Mouse (Mus musculus) CH12.LX (cell line): ENCODE measurements around the gene Serpina6.

Source experiments
- CTCF ChIP-seq, 2 experiments: IDR thresholded peaks in 1 of 2; conservative IDR thresholded peaks in 1 of 2; 2 replicates each; pipeline ENCODE4 v1.5.1; 2011 to 2012; ENCODE audit warnings: low read depth in 2 of 2, low read length in 2 of 2, improper control_type of control experiment in 1 of 2, inconsistent platforms in 1 of 2, mild to moderate bottlenecking in 1 of 2, moderate library complexity in 1 of 2
- E2F4 ChIP-seq: IDR thresholded peaks from 2 replicates; pipeline ENCODE4 v1.6.1; 2011; ENCODE audit warnings: low read depth, low read length, improper control_type of control experiment; ENCODE audit not compliant: insufficient replicate concordance
- EP300 ChIP-seq: IDR thresholded peaks from 2 replicates; pipeline ENCODE4 v1.6.1; 2011; ENCODE audit warnings: low read length, improper control_type of control experiment
- JUN ChIP-seq: IDR thresholded peaks from 2 replicates; pipeline ENCODE4 v1.6.1; 2011; ENCODE audit warnings: low read depth, mild to moderate bottlenecking, low read length, improper control_type of control experiment, moderate library complexity; ENCODE audit not compliant: insufficient read depth
- KAT2A ChIP-seq: IDR thresholded peaks from 2 replicates; pipeline ENCODE4 v1.6.1; 2012; ENCODE audit warnings: low read length, improper control_type of control experiment, inconsistent platforms; ENCODE audit not compliant: insufficient replicate concordance
- NELFE ChIP-seq: IDR thresholded peaks from 2 replicates; pipeline ENCODE4 v1.6.1; 2011; ENCODE audit warnings: low read depth, low read length, improper control_type of control experiment
- POLR2A ChIP-seq: IDR thresholded peaks from 2 replicates; pipeline ENCODE4 v1.6.1; 2011; ENCODE audit warnings: low read depth, mild to moderate bottlenecking, improper control_type of control experiment, low read length
- POLR2AphosphoS2 ChIP-seq: IDR thresholded peaks from 2 replicates; pipeline ENCODE4 v1.6.1; 2011; ENCODE audit warnings: low read depth, low read length, improper control_type of control experiment
- SIN3A ChIP-seq: IDR thresholded peaks from 2 replicates; pipeline ENCODE4 v1.6.1; 2012; ENCODE audit warnings: low read length, improper control_type of control experiment, inconsistent platforms
- TCF12 ChIP-seq: IDR thresholded peaks from 2 replicates; pipeline ENCODE4 v1.6.1; 2014; ENCODE audit warnings: low read depth, mild to moderate bottlenecking, inconsistent platforms, low read length, improper control_type of control experiment
- USF1 ChIP-seq: IDR thresholded peaks from 2 replicates; pipeline ENCODE4 v1.6.1; 2014; ENCODE audit warnings: low read depth, mild to moderate bottlenecking, inconsistent platforms, low read length, improper control_type of control experiment
- USF2 ChIP-seq: conservative IDR thresholded peaks from 2 replicates; pipeline ENCODE4 v1.6.1; 2011; ENCODE audit warnings: low read depth, low read length, improper control_type of control experiment
- ZC3H11A ChIP-seq: IDR thresholded peaks from 2 replicates; pipeline ENCODE4 v1.6.1; 2012; ENCODE audit warnings: low read depth, mild to moderate bottlenecking, inconsistent platforms, low read length, improper control_type of control experiment

- TF ChIP-seq POLR2A (no peak), E2F4 (no peak), JUN (no peak), KAT2A (no peak), USF2 (no peak), EP300 (no peak), POLR2AphosphoS2 (no peak), NELFE (no peak), ZC3H11A (no peak), CTCF (conservative IDR thresholded peaks at IDR 0.05 in 1 of 2, IDR thresholded peaks at IDR 0.05 in 1 of 2; ENCODE audit: low read depth in 2 of 2, low read length in 2 of 2) (no peak), SIN3A (no peak), TCF12 (no peak), USF1 (no peak)
Measured at GRCm38 (mm10) chr12:103700144-103700750, 43.2 kb upstream of the Serpina6 start.
